Mouse (Mus musculus) myocyte (in vitro differentiated cells): Measurements from ENCODE around the gene Rif1.

Experiments used
- CEBPB ChIP-seq: IDR thresholded peaks from 2 replicates; pipeline ENCODE4 v1.6.1; 2011; ENCODE audit warnings: mild to moderate bottlenecking, moderate library complexity; ENCODE audit not compliant: poor library complexity, insufficient read depth, severe bottlenecking
- E2F4 ChIP-seq: IDR thresholded peaks from one replicate; pipeline ENCODE4 v1.6.1; 2011; ENCODE audit warnings: mild to moderate bottlenecking, control low read depth, moderate library complexity; ENCODE audit not compliant: insufficient read depth
- MAX ChIP-seq: IDR thresholded peaks from one replicate; pipeline ENCODE4 v1.6.1; 2011; ENCODE audit warnings: low read depth, mild to moderate bottlenecking, control low read depth
- MYOD1 ChIP-seq, 3 experiments: IDR thresholded peaks; one replicate each; pipeline ENCODE4 v1.6.1; 2011; ENCODE audit warnings: control low read depth in 2 of 3, low read depth in 2 of 3, mild to moderate bottlenecking in 2 of 3, moderate library complexity in 1 of 3; ENCODE audit not compliant: insufficient read length in 2 of 3, control insufficient read depth in 1 of 3
- POLR2A ChIP-seq: IDR thresholded peaks from one replicate; pipeline ENCODE4 v1.6.1; 2011; ENCODE audit warnings: low read depth, mild to moderate bottlenecking, control low read depth, moderate library complexity; ENCODE audit not compliant: insufficient read length
- POLR2AphosphoS2 ChIP-seq: IDR thresholded peaks from one replicate; pipeline ENCODE4 v1.6.1; 2011; ENCODE audit warnings: low read depth, control low read depth; ENCODE audit not compliant: insufficient read length
- SRF ChIP-seq: IDR thresholded peaks from one replicate; pipeline ENCODE4 v1.6.1; 2011; ENCODE audit warnings: low read depth; ENCODE audit not compliant: control insufficient read depth, insufficient read length
- TCF12 ChIP-seq: IDR thresholded peaks from one replicate; pipeline ENCODE4 v1.6.1; 2011; ENCODE audit warnings: mild to moderate bottlenecking, control low read depth; ENCODE audit not compliant: poor library complexity, insufficient read depth, severe bottlenecking
- TCF3 ChIP-seq: IDR thresholded peaks from one replicate; pipeline ENCODE4 v1.6.1; 2011; ENCODE audit warnings: low read depth, control low read depth; ENCODE audit not compliant: insufficient read length
- USF1 ChIP-seq: IDR thresholded peaks from one replicate; pipeline ENCODE4 v1.6.1; 2011; ENCODE audit warnings: low read depth, mild to moderate bottlenecking, control low read depth, moderate library complexity

DNA sequence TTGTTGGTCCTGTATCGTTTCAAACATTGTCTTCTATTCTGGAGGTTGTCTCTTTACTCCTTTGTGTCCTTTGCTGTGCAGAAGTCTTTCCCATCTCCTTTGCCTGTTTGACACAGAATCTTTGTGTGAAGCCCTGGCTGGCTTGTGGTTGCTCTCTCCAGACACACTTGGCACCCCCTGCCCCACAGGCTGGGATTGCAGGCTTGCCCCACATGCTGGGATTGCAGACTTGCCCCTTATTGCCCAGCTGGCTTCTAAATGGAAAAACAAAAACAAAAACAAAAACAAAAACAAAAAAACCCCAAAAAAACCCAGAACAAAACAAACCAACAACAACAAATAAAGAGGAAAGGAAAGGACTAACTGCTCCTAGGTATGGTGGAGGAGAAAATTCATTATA is 4.0 kb upstream of the Rif1 start:
- no peak for TF ChIP-seq POLR2A
- no peak for TF ChIP-seq POLR2AphosphoS2
- no peak for TF ChIP-seq E2F4
- no peak for TF ChIP-seq MYOD1 (IDR thresholded peaks at IDR 0.05; ENCODE audit: control insufficient read depth in 1 of 3, insufficient read length in 2 of 3, low read depth in 2 of 3)
- TF ChIP-seq MAX: no peak
- TF ChIP-seq USF1: no peak
- no peak for TF ChIP-seq TCF3
- no peak for TF ChIP-seq TCF12
- TF ChIP-seq SRF: no peak
- TF ChIP-seq CEBPB: no peak
